Mouse (Mus musculus): ENCODE measurements around the gene Lefty2.

GRCm38 (mm10) chr1:180906461-180907147 lies 13.7 kb downstream of the Lefty2 start:
- TF ChIP-seq CTCF (IDR thresholded peaks at IDR 0.05; ENCODE audit: low read depth) (no peak), EP300 (IDR thresholded peaks at IDR 0.05; ENCODE audit: low read depth) (no peak)
